Mouse (Mus musculus) cerebellum, adult 2 months (tissue): ENCODE data around the gene Shisa7.

Experiments used
- CTCF ChIP-seq: fragments of 200-500 bp; IDR thresholded peaks from 2 replicates; pipeline ENCODE4 v1.5.1; 2011; ENCODE audit warnings: low read depth, mild to moderate bottlenecking, control low read depth, low read length, moderate library complexity, borderline replicate concordance; ENCODE audit not compliant: insufficient read depth
- POLR2A ChIP-seq: fragments of 200-500 bp; IDR thresholded peaks from 2 replicates; pipeline ENCODE4 v1.6.1; 2011; ENCODE audit warnings: low read length, control low read depth, borderline replicate concordance; ENCODE audit not compliant: insufficient read depth

GRCm38 (mm10) chr7:4783667-4784268 is 60.7 kb downstream of the Shisa7 start:
- peak; percentile 41; the same call in 1 of the 2 replicates for TF ChIP-seq POLR2A
- no peak for TF ChIP-seq CTCF
